Mouse (Mus musculus) urinary bladder, adult 2 months (tissue): ENCODE data around the gene Hist1h2bg. TPM values are rescaled to one million over a fixed set of nuclear protein-coding genes. Genes with fewer than 3 reads are reported as not detected.
A peak's percentile ranks its signal among the peaks of the same experiment; 100 is the strongest.
"Not testable (repeated sequence)": the region's sequence is repeated elsewhere in the genome, so short reads cannot be mapped to it uniquely, and the experiment has no call there.

ENCODE experiments used
- DNase-seq: peaks from one replicate; pipeline ENCODE4 v3.0.0; 2022; ENCODE audit warnings: low spot score
- polyA plus RNA-seq: library from polyadenylated mRNA; depleted of rRNA; stranded (reverse); fragments of >200 nt; gene quantifications from 2 replicates; pipeline ENCODE4 v1.2.3, GENCODE M21; 2012

Hist1h2bg gene
- polyA plus RNA-seq, 1 experiment: 7.4 TPM

DNA sequence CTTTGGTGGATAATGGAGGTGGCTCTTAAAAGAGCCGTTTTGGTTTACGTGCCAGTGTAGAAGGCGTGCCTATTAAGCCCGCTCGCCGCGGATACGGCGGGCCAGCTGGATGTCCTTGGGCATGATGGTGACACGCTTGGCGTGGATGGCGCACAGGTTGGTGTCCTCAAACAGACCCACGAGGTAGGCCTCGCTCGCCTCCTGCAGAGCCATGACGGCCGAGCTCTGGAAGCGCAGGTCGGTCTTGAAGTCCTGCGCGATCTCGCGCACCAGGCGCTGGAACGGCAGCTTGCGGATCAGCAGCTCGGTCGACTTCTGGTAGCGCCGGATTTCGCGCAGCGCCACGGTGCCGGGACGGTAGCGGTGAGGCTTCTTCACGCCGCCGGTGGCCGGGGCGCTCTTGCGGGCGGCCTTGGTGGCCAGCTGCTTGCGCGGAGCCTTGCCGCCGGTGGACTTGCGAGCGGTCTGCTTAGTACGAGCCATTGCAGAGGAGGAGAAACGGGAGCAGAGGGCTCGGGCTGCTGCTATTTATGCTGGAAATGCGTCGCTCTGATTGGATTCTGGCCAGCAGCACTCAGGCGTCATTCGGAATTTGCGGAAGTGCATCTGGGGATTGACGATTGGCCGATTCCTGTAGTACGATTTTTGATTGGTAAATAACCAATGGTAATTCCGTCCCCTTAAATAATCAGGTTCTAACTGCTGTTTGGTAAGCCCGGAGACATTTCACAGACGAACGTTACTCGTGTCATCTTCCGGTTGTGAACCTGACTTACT is 9.1 kb upstream of the Hist1h2bg start, which contains the start of gene Hist1h3e:
Gene Hist1h3e (minus strand): TSS at position 487 of the 777 bp plus-strand sequence.
- DNase-seq: peak; percentile 90

- DNase-seq: no peak
Measured at GRCm38 (mm10) chr13:23562699-23563462, 8.3 kb upstream of the Hist1h2bg start.

- DNase-seq: no peak
Measured at GRCm38 (mm10) chr13:23564482-23564881, 6.7 kb upstream of the Hist1h2bg start.

GRCm38 (mm10) chr13:23570261-23571021 is 755 bp upstream of the Hist1h2bg start:
- not testable (repeated sequence) for DNase-seq

DNA sequence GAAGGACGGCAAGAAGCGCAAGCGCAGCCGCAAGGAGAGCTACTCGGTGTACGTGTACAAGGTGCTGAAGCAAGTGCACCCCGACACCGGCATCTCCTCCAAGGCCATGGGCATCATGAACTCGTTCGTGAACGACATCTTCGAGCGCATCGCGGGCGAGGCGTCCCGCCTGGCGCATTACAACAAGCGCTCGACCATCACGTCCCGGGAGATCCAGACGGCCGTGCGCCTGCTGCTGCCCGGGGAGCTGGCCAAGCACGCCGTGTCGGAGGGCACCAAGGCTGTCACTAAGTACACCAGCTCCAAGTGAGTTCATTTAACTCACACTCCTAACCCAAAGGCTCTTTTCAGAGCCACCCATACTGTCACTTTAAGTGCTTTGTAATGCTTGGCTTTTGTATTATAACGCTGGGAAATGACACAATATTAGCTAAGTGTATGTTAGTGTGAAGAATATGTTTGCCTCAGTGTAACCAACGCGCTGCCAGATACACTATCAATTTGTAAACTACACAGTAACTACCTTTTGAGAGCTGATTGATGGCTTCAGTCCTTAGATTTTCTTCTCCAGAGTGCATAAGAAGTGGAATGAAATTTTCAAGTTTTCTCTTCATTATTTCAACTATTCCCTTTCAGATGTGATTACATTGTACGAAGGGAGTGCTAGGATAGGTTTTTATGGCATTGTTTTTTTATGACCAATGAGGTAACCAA is 465 bp downstream of the Hist1h2bg start:
- DNase-seq: not testable (repeated sequence)

DNA sequence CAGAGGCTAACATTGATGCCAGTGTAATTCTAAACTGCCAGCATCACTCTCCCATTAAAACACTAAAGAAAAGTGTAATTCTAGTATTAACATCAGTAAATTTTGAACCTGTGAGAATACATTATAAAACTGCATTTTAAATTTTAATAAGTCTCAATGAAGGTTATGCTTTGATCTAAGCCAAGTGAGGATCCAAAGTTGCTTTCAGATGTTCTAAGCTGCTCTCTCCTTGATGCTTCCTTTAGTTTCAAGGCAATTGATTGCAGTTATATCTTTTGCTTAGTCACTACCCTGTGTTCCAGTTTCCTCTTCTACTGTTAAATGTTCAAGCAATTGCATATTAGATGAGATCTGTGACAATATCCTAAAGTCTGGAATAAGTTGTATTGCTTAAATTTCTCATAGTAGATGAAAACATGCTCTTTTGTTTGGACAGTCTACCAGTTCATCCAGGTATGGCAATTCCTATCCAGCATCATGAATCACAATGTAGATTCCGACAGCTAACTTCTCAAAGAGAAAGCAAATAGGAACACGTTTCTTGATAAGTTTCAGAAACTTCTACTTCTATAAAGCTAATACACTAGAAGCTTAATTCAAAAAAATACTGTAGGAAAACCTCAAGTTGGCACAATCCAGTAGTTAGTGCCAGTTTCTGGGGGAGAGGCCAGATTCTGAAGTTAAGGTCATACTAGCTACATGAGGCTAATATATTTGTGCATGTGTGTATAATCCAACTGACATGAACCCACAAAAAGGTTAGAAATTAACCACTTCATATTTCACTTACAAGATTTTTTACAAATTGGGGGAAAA is 1.2 kb downstream of the Hist1h2bg start:
- no peak for DNase-seq

DNA sequence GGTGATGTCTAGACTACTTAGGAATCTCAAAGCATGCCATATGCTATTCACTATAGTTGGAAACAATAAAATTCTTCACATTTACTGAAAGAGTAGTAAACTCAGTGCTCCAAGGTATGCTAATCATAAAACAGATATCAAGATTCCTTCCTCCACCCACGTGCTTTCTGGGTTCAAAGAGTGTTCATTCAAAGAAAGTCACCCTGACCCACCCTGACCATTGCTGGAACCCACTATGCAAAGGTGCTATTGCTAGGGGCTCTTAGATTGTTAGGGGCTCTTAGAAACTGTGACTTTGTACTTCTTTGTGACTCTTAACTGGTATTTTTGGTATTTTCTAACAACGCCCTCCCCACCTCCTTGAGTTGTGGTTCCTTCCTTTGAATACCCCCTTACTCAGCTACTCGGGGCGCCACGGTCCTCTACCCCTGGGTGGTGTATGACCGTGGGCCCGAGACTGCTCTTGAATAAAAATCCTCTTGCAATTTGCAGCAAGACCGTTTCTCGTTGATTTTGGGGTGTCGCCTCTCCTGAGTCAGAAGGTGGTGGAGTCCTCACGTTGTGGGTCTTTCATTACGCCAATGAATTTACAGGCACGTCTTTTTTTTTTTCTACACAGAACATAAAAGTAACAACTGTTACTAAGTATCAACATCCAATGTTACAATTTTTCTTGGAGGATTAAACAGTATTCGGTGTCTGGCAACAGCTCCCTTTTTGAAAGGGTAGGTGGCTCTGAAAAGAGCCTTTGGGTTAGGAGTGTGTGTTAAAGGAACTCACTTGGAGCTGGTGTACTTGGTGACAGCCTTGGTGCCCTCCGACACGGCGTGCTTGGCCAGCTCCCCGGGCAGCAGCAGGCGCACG is 2.1 kb downstream of the Hist1h2bg start:
- DNase-seq: not testable (repeated sequence)

DNA sequence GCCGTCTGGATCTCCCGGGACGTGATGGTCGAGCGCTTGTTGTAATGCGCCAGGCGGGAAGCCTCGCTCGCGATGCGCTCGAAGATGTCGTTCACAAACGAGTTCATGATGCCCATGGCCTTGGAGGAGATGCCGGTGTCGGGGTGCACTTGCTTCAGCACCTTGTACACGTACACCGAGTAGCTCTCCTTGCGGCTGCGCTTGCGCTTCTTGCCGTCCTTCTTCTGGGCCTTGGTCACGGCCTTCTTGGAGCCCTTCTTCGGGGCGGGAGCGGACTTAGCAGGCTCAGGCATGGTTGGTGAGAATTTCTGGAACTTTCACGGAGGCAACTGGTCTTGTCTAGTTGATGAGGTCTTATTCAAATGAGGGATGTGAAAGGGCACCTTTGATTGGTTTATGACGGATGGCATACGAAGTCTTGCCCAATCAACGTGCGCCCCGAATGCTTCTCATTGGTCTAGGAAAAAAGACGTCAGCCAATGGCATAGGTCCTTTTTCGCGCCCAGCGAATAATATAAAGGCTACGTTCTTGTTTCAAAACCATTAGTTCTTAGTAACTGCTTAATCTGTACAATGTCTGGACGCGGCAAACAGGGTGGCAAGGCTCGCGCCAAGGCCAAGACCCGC is 2.8 kb downstream of the Hist1h2bg start, which contains the start of the genes Hist1h2bf and Hist1h2ad:
Gene Hist1h2bf (minus strand): TSS at position 299 of the 627 bp plus-strand sequence.
Gene Hist1h2ad (plus strand): TSS at position 484 of the 627 bp plus-strand sequence.
- DNase-seq: not testable (repeated sequence)

DNA sequence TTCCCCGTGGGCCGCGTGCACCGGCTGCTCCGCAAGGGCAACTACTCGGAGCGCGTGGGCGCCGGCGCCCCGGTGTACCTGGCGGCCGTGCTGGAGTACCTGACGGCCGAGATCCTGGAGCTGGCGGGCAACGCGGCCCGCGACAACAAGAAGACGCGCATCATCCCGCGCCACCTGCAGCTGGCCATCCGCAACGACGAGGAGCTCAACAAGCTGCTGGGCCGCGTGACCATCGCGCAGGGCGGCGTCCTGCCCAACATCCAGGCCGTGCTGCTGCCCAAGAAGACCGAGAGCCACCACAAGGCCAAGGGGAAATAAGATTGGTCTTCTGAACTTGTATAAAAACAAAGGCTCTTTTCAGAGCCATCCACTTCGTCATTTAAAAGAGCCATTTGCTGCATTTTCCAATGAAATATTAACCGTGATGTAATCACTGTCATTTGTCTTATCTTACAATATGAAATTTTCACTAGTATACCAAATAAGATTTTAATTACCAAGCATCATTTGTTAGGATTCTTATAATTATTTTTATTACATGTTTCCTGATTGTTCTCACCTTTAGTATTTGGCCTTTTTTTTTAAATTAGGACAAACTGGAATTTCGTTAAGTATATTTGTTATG is 3.5 kb downstream of the Hist1h2bg start:
- not testable (repeated sequence) for DNase-seq

- no peak for DNase-seq
Measured at GRCm38 (mm10) chr13:23575271-23575851, 4.2 kb downstream of the Hist1h2bg start, which contains the start of gene Hist1h3d. TSS of gene Hist1h3d (plus strand) at chr13:23575763.

- not testable (repeated sequence) for DNase-seq
Measured at GRCm38 (mm10) chr13:23575864-23576313, 4.7 kb downstream of the Hist1h2bg start.

DNA sequence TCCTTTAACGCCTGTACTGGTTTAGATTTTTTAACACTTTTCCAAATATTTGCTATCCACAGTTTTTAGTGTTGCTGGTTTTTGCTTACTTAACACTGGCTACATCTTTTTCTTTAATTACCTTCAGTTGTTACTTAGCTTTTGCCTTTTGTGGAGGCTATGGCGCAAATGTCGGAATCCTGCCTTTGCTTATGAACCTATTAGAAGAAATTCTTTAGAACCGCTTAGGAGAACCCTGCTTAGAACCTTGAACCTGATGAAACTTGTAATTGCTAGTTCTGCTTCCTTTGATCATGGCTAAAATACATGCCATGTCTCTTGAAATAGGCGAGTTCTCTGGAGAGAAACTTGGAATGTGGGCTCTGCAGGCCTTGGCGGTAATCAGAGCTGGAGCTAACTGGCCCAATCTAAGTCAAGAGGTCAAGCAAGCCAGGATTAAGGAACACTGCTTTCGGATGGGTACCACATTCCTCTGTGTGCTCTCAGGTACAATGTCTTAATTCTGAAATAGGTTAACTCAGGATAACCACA is 5.2 kb downstream of the Hist1h2bg start:
- no peak for DNase-seq

DNA sequence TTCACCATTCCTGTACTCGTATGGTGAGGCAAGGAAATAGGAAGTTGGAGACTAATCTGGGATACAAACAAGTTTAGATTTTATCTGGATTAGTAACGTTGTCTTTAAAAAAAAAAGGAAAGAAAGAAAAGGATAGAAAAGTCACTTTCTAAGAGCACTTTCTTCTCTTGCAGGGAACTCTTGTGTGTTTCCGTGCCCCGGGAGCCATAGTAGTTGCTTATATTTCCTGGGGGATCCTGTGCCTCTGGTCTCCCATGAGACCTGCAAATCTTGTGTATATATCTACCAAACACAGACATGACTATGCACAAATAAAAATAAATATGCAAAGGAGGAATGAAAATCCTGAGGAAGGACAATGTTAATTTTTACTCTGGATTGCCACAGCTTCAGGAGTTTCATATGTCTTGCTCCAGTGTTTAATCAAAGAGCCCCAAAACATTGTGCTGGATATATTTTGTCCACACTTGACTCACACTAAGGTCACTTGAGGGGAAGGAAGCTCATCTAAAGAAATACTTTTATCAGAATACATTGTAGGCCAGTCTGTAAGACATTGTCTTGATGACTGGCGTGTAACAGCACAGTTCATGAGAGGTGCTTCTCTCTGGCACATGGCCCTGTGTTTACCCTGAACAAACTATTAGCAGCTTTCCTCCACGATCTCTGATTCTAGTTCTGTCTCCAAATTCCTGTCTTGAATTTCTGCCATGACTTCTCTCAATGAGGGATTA is 5.9 kb downstream of the Hist1h2bg start:
- DNase-seq: no peak

DNA sequence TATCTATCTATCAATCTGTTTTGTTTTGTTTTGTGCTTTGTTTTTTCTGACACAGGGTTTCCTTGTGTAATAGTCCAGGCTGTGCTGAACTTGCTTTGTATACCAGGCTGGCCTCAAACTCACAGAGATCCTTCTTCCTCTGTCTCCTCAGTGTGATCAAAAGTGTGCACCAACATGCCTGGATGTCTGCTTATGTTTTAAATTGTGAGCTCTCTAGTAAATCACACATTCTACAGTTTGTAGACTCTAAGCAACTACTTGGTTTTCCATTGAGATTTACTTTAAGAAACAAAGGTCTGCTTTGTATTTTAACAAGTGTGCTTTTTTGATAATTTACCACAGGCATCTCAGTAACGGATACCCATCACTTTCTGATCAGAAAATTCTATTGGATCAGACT is 6.6 kb downstream of the Hist1h2bg start:
- no peak for DNase-seq

- DNase-seq: peak; percentile 91
Measured at GRCm38 (mm10) chr13:23581408-23582218, 10.4 kb downstream of the Hist1h2bg start, which contains the start of gene Hist1h4d. TSS of gene Hist1h4d (plus strand) at chr13:23581598.
